Mouse (Mus musculus): Measurements from ENCODE around the gene Nfic. TPM values are rescaled to one million over a fixed set of nuclear protein-coding genes. Genes with fewer than 3 reads are reported as not detected.

Gene Nfic
- polyA plus RNA-seq, 2 experiments, result 1.3 to 4.6 TPM

- ATAC-seq (ENCODE audit: insufficient read depth), result peak; percentile 67
- Histone ChIP-seq H3K36me3 (replicated peaks; ENCODE audit: control insufficient read depth, insufficient read depth, low read depth) (no peaks in the 10 kb centered on the region), H3K9me3 (ENCODE audit: control insufficient read depth, low read length) (no peaks in the 10 kb centered on the region), H3K4me1 (replicated peaks; ENCODE audit: control insufficient read depth in 2 of 2, insufficient read depth in 2 of 2, low read length in 1 of 2) (peaks cover 0 to 12% of the 10 kb centered on the region in 2 experiments; a peak in 2 of 4 replicates), H3K27me3 (ENCODE audit: control insufficient read depth, insufficient read depth, low read length) (peaks cover 31% of the 10 kb centered on the region), H3K27ac (no peak overlapping the region), H3K4me2 (ENCODE audit: low read depth) (peak overlapping the region; percentile 25; the same call in 1 of the 2 replicates), H3K9ac (replicated peaks) (no peak overlapping the region), H3K4me3 (ENCODE audit: insufficient read depth in 1 of 2, low read depth in 2 of 2, low read length in 2 of 2) (no peak overlapping the region)
- DNase-seq (ENCODE audit: low read depth in 3 of 3, low spot score in 3 of 3), result peak in 2 of 3 experiments; percentile 56 to 67
- TF ChIP-seq CTCF (IDR thresholded peaks at IDR 0.05; ENCODE audit: low read depth) (peak; percentile 98), EP300 (IDR thresholded peaks at IDR 0.05; ENCODE audit: low read depth) (no peak)
- WGBS (ENCODE audit: insufficient replicate concordance), result 3% methylated on average over 9 of the region's 9 CpGs
Observed at GRCm38 (mm10) chr10:81408871-81409291, 46.6 kb downstream of the Nfic start.

- no peak for ATAC-seq (ENCODE audit: insufficient read depth)
- Histone ChIP-seq H3K27me3 (ENCODE audit: control insufficient read depth, insufficient read depth, low read length) (peaks cover 31% of the 10 kb centered on the region), H3K4me2 (ENCODE audit: low read depth) (no peak overlapping the region), H3K27ac (no peak overlapping the region), H3K4me1 (replicated peaks; ENCODE audit: control insufficient read depth in 2 of 2, insufficient read depth in 2 of 2, low read length in 1 of 2) (peaks cover 0 to 12% of the 10 kb centered on the region in 2 experiments; a peak in 2 of 4 replicates), H3K9ac (replicated peaks) (no peak overlapping the region), H3K9me3 (ENCODE audit: control insufficient read depth, low read length) (no peaks in the 10 kb centered on the region), H3K4me3 (ENCODE audit: insufficient read depth in 1 of 2, low read depth in 2 of 2, low read length in 2 of 2) (no peak overlapping the region), H3K36me3 (replicated peaks; ENCODE audit: control insufficient read depth, insufficient read depth, low read depth) (no peaks in the 10 kb centered on the region)
- 17% methylated on average over 13 of the region's 13 CpGs for WGBS (ENCODE audit: insufficient replicate concordance)
- no peak for DNase-seq (ENCODE audit: low read depth in 3 of 3, low spot score in 3 of 3)
- no peak for TF ChIP-seq CTCF (IDR thresholded peaks at IDR 0.05; ENCODE audit: low read depth)
- no peak for TF ChIP-seq EP300 (IDR thresholded peaks at IDR 0.05; ENCODE audit: low read depth)
Observed at GRCm38 (mm10) chr10:81408424-81408729, 47.1 kb downstream of the Nfic start.

- peak overlapping the region; percentile 44 for H3K4me2 ChIP-seq (ENCODE audit: low read depth)
- H3K4me1 ChIP-seq (replicated peaks; ENCODE audit: control insufficient read depth in 2 of 2, insufficient read depth in 2 of 2, low read length in 1 of 2), result peaks cover 0 to 10% of the 10 kb centered on the region in 2 experiments; a peak in 2 of 4 replicates
- H3K27ac ChIP-seq, result no peak overlapping the region
- no peaks in the 10 kb centered on the region for H3K9me3 ChIP-seq (ENCODE audit: control insufficient read depth, low read length)
- 17% methylated on average over 31 of the region's 31 CpGs for WGBS (ENCODE audit: insufficient replicate concordance)
- no peaks in the 10 kb centered on the region for H3K36me3 ChIP-seq (replicated peaks; ENCODE audit: control insufficient read depth, insufficient read depth, low read depth)
- no peak for TF ChIP-seq EP300 (IDR thresholded peaks at IDR 0.05; ENCODE audit: low read depth)
- no peak for TF ChIP-seq CTCF (IDR thresholded peaks at IDR 0.05; ENCODE audit: low read depth)
- DNase-seq (ENCODE audit: low read depth in 3 of 3, low spot score in 3 of 3), result peak in 1 of 3 experiments; percentile 62
- H3K27me3 ChIP-seq (ENCODE audit: control insufficient read depth, insufficient read depth, low read length), result peaks cover 31% of the 10 kb centered on the region
- peak overlapping the region; percentile 12 to 32; a peak in 3 of 4 replicates for H3K4me3 ChIP-seq (ENCODE audit: insufficient read depth in 1 of 2, low read depth in 2 of 2, low read length in 2 of 2)
- no peak overlapping the region for H3K9ac ChIP-seq (replicated peaks)
- ATAC-seq (ENCODE audit: insufficient read depth), result peak; percentile 38; the same call in 1 of the 2 replicates
Observed at GRCm38 (mm10) chr10:81407539-81408423, 47.7 kb downstream of the Nfic start.

- Histone ChIP-seq H3K4me2 (ENCODE audit: low read depth) (peak overlapping the region; percentile 44), H3K27me3 (ENCODE audit: control insufficient read depth, insufficient read depth, low read length) (peaks cover 31% of the 10 kb centered on the region), H3K9me3 (ENCODE audit: control insufficient read depth, low read length) (no peaks in the 10 kb centered on the region), H3K9ac (replicated peaks) (no peak overlapping the region), H3K36me3 (replicated peaks; ENCODE audit: control insufficient read depth, insufficient read depth, low read depth) (no peaks in the 10 kb centered on the region), H3K4me3 (ENCODE audit: insufficient read depth in 1 of 2, low read depth in 2 of 2, low read length in 2 of 2) (peak overlapping the region in 1 of 2 experiments; percentile 8; a peak in 1 of 4 replicates), H3K4me1 (replicated peaks; ENCODE audit: control insufficient read depth in 2 of 2, insufficient read depth in 2 of 2, low read length in 1 of 2) (peaks cover 3 to 15% of the 10 kb centered on the region in 2 experiments; a peak in 3 of 4 replicates), H3K27ac (no peak overlapping the region)
- 15% methylated on average over 24 of the region's 24 CpGs for WGBS (ENCODE audit: insufficient replicate concordance)
- TF ChIP-seq EP300 (IDR thresholded peaks at IDR 0.05; ENCODE audit: low read depth) (no peak), CTCF (IDR thresholded peaks at IDR 0.05; ENCODE audit: low read depth) (no peak)
- ATAC-seq (ENCODE audit: insufficient read depth), result no peak
- DNase-seq (ENCODE audit: low read depth in 3 of 3, low spot score in 3 of 3), result no peak
Observed at GRCm38 (mm10) chr10:81406504-81407440, 48.7 kb downstream of the Nfic start.
